Mouse (Mus musculus) hindbrain, embryonic 12.5 days (tissue): Measurements from ENCODE around the gene Sit1. TPM values are rescaled to one million over a fixed set of nuclear protein-coding genes. Genes with fewer than 3 reads are reported as not detected.
A peak's percentile ranks its signal among the peaks of the same experiment; 100 is the strongest.

Source experiments
- ATAC-seq: fragments of 200-750 bp; cut with Nextera tagmentation; 2 replicates; pipeline ENCODE4 v1.8.0; 2017; ENCODE audit warnings: moderate TSS enrichment; ENCODE audit not compliant: low FRiP score
- H3K27ac ChIP-seq: fragments of 300-500 bp; sonication (generic); 2 replicates; pipeline ENCODE4 v1.5.1; 2016; ENCODE audit warnings: mild to moderate bottlenecking
- H3K27me3 ChIP-seq: fragments of 300-500 bp; sonication (generic); 2 replicates; pipeline ENCODE4 v1.6.1; 2016; ENCODE audit warnings: mild to moderate bottlenecking
- H3K36me3 ChIP-seq: fragments of 300-500 bp; sonication (generic); 2 replicates; pipeline ENCODE4 v1.6.1; 2016; ENCODE audit warnings: mild to moderate bottlenecking
- H3K4me1 ChIP-seq: fragments of 300-500 bp; sonication (generic); 2 replicates; pipeline ENCODE4 v1.6.1; 2016
- H3K4me2 ChIP-seq: fragments of 300-500 bp; sonication (generic); replicated peaks from 2 replicates; pipeline ENCODE4 v1.6.1; 2016; ENCODE audit warnings: mild to moderate bottlenecking
- H3K4me3 ChIP-seq: fragments of 300-500 bp; sonication (generic); 2 replicates; pipeline ENCODE4 v1.5.1; 2016; ENCODE audit warnings: mild to moderate bottlenecking
- H3K9ac ChIP-seq: fragments of 300-500 bp; sonication (generic); 2 replicates; pipeline ENCODE4 v1.6.1; 2016; ENCODE audit warnings: mild to moderate bottlenecking, moderate library complexity
- H3K9me3 ChIP-seq: fragments of 300-500 bp; sonication (generic); replicated peaks from 2 replicates; pipeline ENCODE4 v1.6.1; 2016; ENCODE audit warnings: mild to moderate bottlenecking
- WGBS: fragments of 180-500 bp; shearing (Covaris S2); methylation state at CpG from one replicate; pipeline ENCODE4 v1.1.7; 2016; 5-methylcytosine and 5-hydroxymethylcytosine counted together
- polyA plus RNA-seq: library from polyadenylated mRNA; unstranded; fragments of >200 nt; fragmentation: Nextera tagmentation; extraction: Ambion mirVana; gene quantifications from 2 replicates; pipeline ENCODE4 v1.2.1, GENCODE M21; 2016

The Sit1 gene
- polyA plus RNA-seq, 1 experiment from 2014 or later = not detected

DNA sequence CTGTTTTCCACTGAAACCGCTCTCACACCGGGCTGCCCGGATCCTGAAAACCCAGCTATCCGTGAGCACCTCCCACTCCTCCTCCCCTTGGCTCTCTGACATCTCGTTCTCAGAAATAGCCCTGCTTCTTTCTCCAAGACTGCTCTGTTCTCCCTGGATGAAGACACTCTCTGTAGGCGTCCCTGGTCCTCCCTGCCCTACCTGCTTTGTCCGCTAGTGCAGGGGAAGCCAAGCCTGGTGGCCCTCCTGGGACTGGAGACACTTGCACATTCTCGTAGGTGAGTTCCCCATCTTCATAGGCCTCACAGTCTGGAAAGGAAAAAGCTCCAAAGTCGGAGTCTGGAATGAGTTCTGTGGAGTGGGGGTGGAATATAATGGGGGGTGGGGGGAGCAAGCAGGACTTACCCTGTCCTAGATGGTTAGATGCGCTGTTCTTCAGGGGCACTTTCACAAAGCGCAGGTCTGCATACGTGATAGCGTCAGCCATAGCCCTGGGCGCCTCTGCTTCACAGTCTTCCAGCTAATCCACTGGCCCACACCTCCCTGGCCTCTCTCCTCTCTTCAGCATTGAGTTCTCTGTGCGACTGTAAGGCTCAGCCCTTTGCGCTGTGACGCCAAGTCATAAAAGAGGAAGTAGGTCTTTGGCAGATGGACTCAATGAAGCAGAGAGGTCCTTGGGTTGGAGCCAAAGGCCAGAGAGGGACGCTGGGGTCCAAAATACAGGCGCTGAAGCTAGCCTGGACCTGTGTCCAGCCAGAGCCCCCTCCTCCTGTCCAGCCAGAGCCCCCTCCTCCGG is 29.3 kb downstream of the Sit1 start, which contains the start of gene Cd72:
Gene Cd72, minus strand, starts transcription at position 588 of the 796 bp plus-strand sequence.
- Histone ChIP-seq H3K4me1 (peaks cover 15% of the 10 kb centered on the region), H3K9ac (no peak within 1 kb of the TSS), H3K4me2 (peak within 1 kb of the TSS; percentile 50), H3K9me3 (no peaks in the 10 kb centered on the region), H3K27ac (no peak within 1 kb of the TSS), H3K4me3 (peak within 1 kb of the TSS; percentile 15), H3K27me3 (peaks cover 27% of the 10 kb centered on the region), H3K36me3 (no peaks in the 10 kb centered on the region)
- ATAC-seq = no peak
- 33% methylated on average over 20 of the region's 20 CpGs for WGBS

DNA sequence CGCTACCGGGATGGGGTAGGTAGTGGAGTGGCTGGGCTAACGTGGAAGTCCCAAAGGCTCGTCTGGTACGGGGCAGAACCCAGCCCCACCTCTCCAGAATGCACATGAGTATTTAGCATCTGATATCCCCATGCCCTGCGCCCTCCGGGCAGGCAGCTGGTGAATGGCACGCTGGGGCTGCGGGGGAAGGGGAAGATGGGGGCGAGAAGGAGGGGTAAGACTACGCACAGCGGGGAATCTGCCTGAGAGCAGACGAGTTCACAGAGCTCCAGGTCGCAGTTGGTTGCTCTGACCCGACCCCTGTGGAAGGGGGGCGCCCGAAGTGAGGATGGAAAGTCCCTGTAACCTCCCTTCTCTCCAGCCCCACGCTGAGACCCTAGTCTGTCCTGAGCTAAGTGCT is 30.1 kb downstream of the Sit1 start:
- Histone ChIP-seq H3K4me2 (peak overlapping the region; percentile 50), H3K4me3 (peak overlapping the region; percentile 15), H3K9ac (no peak overlapping the region), H3K9me3 (no peaks in the 10 kb centered on the region), H3K27me3 (peaks cover 27% of the 10 kb centered on the region), H3K36me3 (peaks cover 2% of the 10 kb centered on the region), H3K4me1 (peaks cover 15% of the 10 kb centered on the region), H3K27ac (no peak overlapping the region)
- ATAC-seq = peak; percentile 43; the same call in 1 of the 2 replicates
- WGBS = 3% methylated on average over 18 of the region's 18 CpGs

DNA sequence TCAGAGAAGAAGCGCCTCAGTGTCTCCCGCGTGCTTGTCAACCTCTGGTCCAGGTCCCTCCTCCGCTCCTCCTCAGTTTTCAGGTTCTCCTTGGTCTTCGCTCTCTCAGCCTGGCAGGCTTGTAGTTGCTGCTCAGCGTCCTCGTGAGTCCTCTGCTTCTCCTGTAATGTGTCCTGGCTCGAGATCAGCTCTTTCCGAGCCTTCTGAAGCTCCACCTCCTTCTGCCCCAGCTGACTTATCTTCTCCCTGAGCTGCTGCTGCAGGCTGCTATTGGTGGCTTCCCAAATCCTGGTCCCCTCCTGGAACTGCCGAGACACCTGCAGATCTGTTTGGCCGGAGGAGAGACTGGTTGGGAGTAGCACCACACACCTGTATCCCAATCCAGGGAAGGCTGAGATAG is 31.2 kb downstream of the Sit1 start:
- Histone ChIP-seq H3K9ac (no peak overlapping the region), H3K36me3 (peaks cover 13% of the 10 kb centered on the region), H3K4me3 (no peak overlapping the region), H3K9me3 (no peaks in the 10 kb centered on the region), H3K4me2 (no peak overlapping the region), H3K27ac (no peak overlapping the region), H3K4me1 (peaks cover 15% of the 10 kb centered on the region), H3K27me3 (peaks cover 27% of the 10 kb centered on the region)
- ATAC-seq = no peak
- 62% methylated on average over 11 of the region's 11 CpGs for WGBS

DNA sequence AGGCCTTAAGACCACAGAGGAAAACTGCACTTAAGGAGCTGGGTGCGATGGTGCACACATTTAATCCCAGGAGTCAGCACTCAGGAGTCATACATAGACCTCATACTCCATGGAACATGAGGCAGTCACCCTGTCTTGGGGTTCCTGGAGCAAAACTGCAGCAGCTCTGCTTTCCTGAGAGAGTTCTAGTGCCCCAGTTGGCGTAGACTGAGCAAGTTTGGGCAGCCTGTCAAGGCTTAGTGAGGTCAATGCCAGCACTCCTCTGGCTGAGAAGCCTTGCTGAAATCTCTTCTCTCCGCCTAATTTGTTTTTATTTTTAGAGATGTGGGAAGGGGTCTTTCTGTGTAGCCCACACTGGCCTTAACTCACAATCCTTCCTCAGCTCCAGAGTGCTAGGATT is 35.0 kb downstream of the Sit1 start:
- WGBS = 83% methylated on average over 3 of the region's 3 CpGs
- Histone ChIP-seq H3K27ac (no peak overlapping the region), H3K4me2 (no peak overlapping the region), H3K9ac (no peak overlapping the region), H3K4me3 (no peak overlapping the region), H3K36me3 (peaks cover 39% of the 10 kb centered on the region), H3K9me3 (no peaks in the 10 kb centered on the region), H3K27me3 (peaks cover 13% of the 10 kb centered on the region), H3K4me1 (peaks cover 17% of the 10 kb centered on the region)
- no peak for ATAC-seq

DNA sequence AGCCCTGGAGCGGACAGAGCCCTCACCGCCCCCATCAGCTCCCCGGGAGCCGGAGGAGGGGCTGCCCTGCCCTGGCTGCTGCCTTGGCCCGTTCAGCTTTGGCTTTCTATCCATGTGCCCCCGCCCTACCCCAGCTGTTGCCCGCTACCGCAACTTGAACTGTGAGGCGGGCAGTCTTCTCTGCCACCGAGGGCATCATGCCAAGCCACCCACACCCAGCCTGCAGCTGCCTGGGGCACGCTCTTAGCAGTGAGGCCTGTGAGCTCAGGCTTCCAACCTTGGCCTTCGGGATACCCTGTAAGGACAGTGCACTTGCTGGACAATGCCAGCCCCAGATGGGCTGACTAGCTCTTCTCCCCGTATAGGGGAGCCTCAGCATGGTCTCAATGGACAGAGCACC is 36.3 kb downstream of the Sit1 start:
- H3K9me3 ChIP-seq = no peaks in the 10 kb centered on the region
- H3K27me3 ChIP-seq = peaks cover 2% of the 10 kb centered on the region
- no peak overlapping the region for H3K9ac ChIP-seq
- H3K4me3 ChIP-seq = no peak overlapping the region
- no peak overlapping the region for H3K4me2 ChIP-seq
- H3K36me3 ChIP-seq = peaks cover 39% of the 10 kb centered on the region
- no peak overlapping the region for H3K27ac ChIP-seq
- ATAC-seq = no peak
- WGBS = 93% methylated on average over 13 of the region's 13 CpGs
- H3K4me1 ChIP-seq = peaks cover 11% of the 10 kb centered on the region

DNA sequence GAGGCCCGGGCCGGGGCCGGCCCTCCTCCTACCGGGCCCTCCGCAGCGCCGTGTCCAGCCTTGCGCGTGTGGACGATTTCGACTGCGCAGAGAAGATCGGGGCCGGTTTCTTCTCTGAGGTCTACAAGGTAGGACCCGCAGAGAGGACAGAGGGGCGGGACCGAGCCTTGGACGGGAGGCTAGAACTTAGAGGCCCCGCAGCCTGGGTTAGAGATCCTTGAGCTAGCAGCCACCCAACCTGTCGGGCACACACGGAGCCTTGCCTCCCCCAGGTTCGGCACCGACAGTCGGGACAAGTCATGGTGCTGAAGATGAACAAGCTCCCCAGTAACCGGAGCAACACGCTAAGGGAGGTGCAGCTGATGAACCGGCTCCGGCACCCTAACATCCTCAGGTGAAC is 40.0 kb downstream of the Sit1 start:
- no peaks in the 10 kb centered on the region for H3K27me3 ChIP-seq
- no peaks in the 10 kb centered on the region for H3K9me3 ChIP-seq
- H3K27ac ChIP-seq = peak overlapping the region; percentile 95
- peak overlapping the region; percentile 95 for H3K4me3 ChIP-seq
- WGBS = under 1% methylated on average over 28 of the region's 28 CpGs
- ATAC-seq = no peak; the same call in 1 of the 2 replicates
- peak overlapping the region; percentile 92 for H3K4me2 ChIP-seq
- H3K36me3 ChIP-seq = peaks cover 37% of the 10 kb centered on the region
- peaks cover 13% of the 10 kb centered on the region for H3K4me1 ChIP-seq
- peak overlapping the region; percentile 100 for H3K9ac ChIP-seq

DNA sequence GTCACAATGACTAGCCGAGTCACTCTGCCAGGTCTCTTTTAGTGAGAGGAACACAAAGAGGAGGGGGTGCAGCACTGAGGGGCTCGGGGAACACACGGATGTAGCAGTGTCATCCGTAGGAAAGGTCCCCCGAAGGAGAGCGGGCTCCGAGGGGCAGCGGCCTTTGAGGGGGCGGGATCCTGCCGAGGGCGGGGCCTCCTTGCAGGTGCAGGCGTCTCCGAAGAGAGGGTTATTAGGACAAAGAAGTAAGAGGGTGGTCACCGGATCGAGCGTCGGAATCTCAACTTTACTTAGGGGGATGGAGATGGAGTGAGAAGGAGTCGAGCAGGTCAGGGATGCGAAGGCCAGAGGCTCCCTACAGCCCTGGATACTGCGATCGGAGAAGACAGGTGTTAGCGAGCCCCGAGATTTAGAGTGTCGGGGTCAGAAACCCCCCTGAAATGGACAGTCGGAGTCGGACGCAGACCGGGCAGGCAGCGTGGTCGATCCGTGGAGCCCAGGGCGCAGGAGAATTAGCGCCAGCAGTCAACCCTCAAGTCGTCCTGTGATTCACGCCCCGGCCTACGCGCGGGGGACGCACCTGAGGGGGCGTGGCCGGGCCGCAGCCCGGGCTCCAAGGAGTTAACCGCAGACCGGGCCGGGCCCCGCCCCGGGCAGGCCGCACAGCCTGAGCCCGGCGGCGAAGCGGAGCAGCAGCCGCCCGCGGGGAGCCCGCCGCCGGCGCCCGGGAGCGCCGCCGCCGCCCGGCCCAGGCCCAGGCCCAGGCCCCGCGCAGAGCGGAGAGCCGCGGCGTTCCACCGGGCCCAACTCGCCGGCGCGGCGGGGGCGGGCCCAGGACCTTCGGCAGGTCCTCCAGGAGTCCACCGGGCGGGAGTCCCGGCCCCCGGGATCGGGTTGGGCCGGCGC is 40.8 kb downstream of the Sit1 start:
- Histone ChIP-seq H3K4me3 (peak overlapping the region; percentile 95), H3K9ac (peak overlapping the region; percentile 100), H3K4me1 (peaks cover 13% of the 10 kb centered on the region), H3K4me2 (peak overlapping the region; percentile 92), H3K27me3 (no peaks in the 10 kb centered on the region), H3K36me3 (peaks cover 29% of the 10 kb centered on the region), H3K9me3 (no peaks in the 10 kb centered on the region), H3K27ac (peak overlapping the region; percentile 95)
- peak; percentile 74 for ATAC-seq
- under 1% methylated on average over 79 of the region's 88 CpGs for WGBS

DNA sequence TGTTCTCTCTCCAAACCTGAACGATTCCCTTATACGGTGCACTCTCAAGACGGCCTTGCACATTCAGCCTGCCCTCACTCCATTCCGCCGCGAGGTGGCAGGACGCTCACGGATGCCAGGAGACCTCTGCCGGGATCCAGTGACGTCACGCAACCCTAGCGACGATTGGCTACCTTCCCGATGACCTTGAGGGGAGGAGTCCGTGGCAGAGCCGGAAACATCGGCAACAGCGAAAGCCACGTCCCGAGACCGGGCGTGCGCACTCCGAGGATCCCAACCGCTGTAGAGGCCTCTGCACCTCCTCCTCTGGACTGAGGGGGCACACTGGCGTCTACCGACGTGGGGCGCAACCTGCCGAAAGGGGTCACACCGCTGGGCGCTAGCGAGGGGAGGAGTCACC is 41.5 kb downstream of the Sit1 start:
- H3K4me2 ChIP-seq = peak overlapping the region; percentile 92
- ATAC-seq = peak; percentile 94
- WGBS = under 1% methylated on average over 33 of the region's 33 CpGs

DNA sequence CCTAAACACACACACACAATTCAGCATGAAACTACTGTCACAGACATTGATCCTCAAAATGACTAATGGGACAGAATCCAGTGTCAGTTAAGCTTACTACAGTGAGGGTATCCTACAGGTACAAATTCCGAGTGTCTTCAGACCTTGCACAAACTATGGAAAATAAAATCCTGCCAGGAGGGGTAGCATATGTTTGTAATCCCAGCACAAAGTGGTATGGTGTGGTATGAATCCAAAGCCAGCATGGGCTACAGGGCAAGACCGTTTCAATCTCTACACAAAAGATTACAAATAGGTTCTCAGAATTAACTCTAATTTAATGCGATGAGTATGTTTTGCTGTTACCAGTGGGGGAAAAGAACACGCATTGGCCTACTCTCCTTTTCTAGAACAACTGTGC is 41.9 kb downstream of the Sit1 start, which contains the start of gene Tesk1:
Gene Tesk1, plus strand, starts transcription at position 301 of the 400 bp plus-strand sequence.
- H3K4me2 ChIP-seq = peak within 1 kb of the TSS; percentile 92
- H3K27ac ChIP-seq = peak within 1 kb of the TSS; percentile 95
- peaks cover 13% of the 10 kb centered on the region for H3K4me1 ChIP-seq
- 24% methylated on average over 4 of the region's 4 CpGs for WGBS
- H3K9me3 ChIP-seq = no peaks in the 10 kb centered on the region
- peaks cover 19% of the 10 kb centered on the region for H3K36me3 ChIP-seq
- peak; percentile 9; the same call in 1 of the 2 replicates for ATAC-seq
- peak within 1 kb of the TSS; percentile 95 for H3K4me3 ChIP-seq
- H3K9ac ChIP-seq = peak within 1 kb of the TSS; percentile 100
- no peaks in the 10 kb centered on the region for H3K27me3 ChIP-seq

More for the DNA sequence above, 41.5 kb downstream of the Sit1 start:
- Histone ChIP-seq H3K4me3 (peak overlapping the region; percentile 95), H3K9me3 (no peaks in the 10 kb centered on the region), H3K36me3 (peaks cover 23% of the 10 kb centered on the region), H3K27me3 (no peaks in the 10 kb centered on the region), H3K4me1 (peaks cover 13% of the 10 kb centered on the region), H3K27ac (peak overlapping the region; percentile 95), H3K9ac (peak overlapping the region; percentile 100)

DNA sequence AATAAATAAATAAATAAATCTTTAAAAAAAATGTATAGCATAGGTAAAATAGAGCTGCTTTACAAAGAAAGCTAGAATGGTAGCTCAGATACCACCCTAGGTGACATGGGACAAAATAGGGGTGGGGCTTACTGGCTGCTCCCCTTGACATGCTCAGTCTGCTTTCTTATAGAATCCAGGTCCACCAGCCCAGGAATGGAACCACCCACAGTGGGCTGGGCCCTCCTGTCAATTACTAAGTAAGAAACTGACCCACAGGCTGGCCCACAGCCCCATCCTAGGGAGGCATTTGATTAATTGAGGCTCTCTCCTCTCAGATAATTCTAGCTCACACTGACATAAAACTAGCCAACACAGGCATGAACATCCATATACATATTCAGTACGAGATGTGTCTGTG is 50.7 kb downstream of the Sit1 start:
- peaks cover 13% of the 10 kb centered on the region for H3K4me1 ChIP-seq
- WGBS = 90% methylated on average over 1 of the region's 1 CpGs
- ATAC-seq = no peak

More for the DNA sequence above, 50.7 kb downstream of the Sit1 start:
- no peaks in the 10 kb centered on the region for H3K36me3 ChIP-seq
- H3K4me3 ChIP-seq = no peak overlapping the region
- peaks cover 20% of the 10 kb centered on the region for H3K27me3 ChIP-seq
- no peaks in the 10 kb centered on the region for H3K9me3 ChIP-seq
- no peak overlapping the region for H3K9ac ChIP-seq
- no peak overlapping the region for H3K27ac ChIP-seq
- no peak overlapping the region for H3K4me2 ChIP-seq
